Mouse (Mus musculus): ENCODE results near the gene Ermp1.

Gene Ermp1

DNA sequence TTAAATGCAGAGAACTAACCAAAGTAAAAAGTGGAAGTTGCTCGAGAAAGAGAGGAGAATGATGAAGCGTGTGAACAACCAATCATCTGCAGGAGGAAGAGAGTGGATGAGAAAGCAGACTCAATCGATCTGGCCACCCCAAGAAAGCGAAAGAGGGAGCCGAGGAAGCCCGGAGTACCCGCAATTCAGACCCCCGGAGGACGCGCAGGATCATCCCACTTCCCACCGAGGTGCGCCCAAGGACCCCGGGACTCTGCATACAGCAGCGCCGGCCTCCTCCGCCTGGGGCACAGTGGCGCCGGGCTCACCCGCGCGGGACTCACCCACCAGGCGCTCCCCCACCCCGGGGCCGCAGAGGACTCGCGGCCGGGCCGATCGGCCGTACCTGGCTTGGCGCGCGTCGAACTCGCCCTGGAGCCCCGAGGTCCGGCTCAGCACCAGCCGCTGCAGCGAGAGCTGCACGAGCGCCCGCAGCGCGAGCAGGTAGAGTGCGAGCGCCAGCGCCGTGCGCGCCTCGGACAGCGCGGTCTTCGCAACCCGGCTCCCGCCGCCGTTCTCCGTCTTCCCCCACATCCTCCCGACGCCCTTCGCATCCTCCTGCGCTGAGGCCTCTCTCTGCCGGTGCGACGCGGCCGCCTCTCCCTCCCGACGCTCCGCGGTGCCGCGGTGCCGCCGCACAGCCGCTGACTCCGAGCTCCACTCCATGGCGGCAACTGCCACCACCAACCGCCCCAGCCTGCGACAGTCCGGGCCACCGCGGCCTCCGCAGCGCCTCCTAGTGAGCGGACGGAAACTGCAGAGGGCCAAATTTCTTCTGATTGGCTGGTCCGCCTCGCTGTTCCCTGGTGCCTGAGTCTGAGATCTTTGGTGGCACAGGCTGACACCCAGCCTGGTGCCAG lies at the start of gene Ermp1:
Ermp1 (minus strand) TSS at position 765 of the 899 bp plus-strand sequence.
- DNase-seq (ENCODE audit: low spot score), result peak; percentile 98

DNA sequence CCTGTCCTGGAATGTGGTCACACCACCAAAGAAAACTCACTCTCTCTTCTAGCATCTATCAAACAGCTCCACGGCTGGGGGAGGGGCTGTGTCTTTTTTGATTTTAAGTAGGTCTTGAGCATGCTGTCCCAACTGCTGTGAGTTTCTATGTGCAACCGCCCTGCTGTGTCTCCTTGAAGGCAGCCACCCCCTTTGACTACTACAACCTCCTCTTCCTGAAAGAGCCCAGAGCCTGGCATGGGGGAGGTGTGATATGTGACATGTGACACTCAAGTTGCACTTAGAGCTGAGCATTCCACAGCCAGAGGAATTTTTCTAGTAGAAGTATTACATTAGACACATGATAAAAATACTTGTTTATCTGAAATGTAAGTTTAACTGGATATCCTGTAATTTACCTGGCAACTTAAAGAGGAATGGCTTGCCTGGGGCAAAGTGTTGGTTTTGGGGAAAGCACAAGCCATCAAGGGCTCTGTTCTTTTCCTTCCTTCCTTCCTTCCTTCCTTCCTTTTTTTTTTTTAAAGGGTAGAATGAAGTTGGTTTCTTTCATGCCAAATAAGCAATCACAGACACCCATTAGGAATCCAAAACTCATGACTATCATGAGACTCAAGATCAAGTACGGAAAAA lies 49.1 kb upstream of the Ermp1 start, which contains the start of gene Mlana:
Mlana (plus strand) TSS at position 580 of the 630 bp plus-strand sequence.
- no peak for DNase-seq (ENCODE audit: low spot score)

DNA sequence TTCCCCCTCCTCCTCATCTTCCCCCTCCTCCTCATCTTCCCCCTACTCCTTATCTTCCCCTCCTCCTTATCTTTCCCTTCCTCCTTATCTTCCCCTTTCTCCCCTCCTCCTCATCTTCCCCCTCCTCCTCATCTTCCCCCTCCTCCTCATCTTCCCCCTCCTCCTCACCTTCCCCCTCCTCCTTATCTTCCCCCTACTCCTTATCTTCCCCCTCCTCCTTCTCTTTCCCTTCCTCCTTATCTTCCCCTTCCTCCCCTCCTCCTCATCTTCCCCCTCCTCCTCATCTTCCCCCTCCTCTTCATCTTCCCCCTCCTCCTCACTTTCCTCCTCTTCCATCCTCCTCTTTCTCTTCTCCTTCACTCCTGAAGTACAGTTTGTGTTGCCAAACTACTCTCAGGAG lies 48.6 kb upstream of the Ermp1 start:
- DNase-seq (ENCODE audit: low spot score), result no peak

DNA sequence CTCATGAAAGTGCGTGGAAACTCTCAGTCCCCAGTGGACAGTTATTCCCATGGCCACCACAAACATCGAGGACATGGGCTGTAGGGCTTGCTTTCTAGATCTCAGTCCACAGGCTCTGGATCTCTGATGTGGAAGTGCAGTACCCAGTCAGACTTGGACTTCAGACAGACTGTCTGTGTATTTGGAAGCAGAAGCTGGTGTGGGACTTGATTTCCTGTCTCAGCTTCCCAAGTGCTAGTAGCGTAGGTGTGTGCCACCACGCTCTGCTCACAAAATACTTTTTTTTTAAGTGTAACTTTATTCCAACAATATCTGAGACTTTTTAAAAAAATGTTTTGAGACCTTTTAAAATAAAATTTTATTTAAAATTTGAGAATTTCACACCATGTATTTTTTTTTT lies 48.1 kb upstream of the Ermp1 start:
- DNase-seq (ENCODE audit: low spot score), result no peak

DNA sequence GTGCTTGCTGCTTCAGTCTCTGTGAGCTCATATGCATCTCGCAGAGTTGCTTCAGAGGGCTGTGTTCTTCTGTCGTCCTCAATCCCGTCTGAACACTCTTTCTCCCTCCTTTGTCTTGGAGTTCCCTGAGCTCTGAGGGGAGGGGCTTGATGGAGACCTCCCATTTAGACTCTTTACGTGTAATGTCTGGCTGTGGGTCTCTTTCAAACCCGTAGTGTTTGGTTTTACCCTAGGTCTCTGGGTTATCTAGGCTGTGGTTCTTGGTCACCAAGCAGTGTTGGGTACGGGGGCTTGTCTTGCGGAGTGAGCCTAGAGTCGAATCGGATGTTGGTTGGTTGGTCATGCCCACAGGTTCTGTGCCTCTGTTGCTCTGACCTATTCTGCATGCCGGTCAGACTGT lies 46.9 kb upstream of the Ermp1 start:
- DNase-seq (ENCODE audit: low spot score), result no peak

DNA sequence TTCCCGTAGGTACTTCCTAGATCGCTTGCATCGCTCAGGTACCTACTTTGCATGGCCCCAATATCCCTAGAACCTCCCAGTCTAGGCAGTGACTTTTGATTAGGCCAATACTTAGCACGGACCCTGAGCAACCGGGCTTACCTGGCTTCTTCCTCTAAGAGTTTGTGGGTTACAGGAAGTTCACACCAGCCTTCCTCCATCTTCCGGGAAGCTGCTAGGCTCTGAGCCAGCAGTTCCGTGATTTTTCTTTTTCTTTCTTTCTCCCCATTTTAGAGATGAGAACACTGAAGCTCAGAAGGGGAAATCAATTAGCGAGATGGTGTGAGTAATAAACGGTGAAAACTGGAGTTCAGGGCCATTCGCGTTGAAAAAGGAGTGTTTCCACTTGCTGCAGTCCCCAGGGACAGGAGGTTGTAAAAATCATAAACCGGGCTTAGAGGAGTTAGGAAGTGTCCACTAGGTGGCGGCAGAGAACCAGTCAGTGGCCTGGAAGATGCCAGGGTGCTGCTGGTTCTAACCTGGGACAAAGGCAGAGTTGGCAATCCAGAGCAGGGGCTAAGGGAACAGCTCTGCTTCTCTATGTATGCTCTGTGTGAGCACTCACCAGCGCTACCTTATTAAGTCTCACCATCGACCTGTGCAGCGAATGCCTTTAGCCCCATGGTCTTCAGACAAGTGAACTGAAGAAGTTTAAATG lies 35.8 kb upstream of the Ermp1 start:
- DNase-seq (ENCODE audit: low spot score), result peak; percentile 60

DNA sequence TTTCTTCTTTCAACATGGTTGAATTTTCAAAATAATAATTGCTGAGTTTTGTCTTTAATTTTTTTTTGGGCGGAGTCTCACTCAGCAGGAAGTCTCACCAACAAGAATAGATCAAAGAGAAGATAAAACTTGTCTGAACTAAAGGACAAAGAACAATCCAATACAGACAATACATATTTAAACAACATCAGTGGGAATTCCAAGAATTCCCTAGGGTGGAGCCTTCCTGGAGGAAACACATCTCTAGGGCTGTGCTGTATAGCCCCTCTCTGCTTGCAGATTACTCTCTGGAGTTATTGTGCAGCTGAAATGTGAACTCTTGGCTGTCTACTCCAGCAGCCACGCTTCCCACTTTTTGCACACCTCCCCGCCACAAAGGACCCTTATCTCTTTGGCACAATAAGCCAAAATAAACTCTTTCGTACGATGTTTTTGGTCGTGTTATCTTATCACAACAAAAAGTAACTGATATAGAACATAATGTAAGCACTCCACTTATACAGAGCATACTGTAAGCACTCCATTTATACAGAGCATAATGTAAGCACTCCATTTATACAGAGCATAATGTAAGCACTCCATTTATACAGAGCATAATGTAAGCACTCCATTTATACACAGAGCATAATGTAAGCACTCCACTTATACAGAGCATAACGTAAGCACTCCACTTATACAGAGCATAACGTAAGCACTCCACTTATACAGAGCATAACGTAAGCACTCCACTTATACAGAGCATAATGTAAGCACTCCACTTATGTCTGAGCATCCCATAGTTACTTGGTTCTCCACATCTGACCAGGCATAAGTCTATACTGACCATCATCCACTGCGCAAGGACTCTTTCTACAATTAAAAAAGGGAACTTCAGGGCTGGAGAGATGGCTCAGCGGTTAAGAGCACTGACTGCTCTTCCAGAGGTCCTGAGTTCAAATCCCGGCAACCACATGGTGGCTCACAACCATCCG lies 32.3 kb upstream of the Ermp1 start:
- no peak for DNase-seq (ENCODE audit: low spot score)

DNA sequence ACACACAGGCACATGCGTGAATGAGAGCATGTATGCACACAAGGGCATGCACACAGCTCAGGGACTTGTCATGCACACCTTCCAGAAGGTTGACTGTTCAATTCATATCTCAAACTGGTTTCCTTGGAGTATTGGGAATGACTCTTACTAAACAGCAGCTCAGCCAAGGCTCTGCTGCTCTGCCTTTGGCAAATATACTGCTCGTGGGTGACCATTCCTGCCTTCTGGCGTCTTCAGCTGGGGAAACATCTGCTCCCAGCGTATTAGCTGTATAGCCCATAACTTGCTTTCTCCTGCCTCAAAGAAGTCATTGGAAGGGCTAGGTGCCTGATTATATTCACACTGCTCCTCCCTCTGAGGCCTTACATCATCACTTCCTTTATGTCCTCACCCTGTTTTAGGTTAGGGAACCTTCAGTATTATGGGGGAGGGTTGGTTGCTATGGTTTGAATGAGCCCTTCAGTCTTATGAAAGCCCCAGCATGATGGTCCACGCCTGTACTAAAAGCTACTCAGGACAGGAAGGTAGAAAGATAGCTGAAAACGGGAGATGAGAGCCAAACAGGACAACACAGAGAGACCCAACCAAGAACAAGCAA lies 30.1 kb upstream of the Ermp1 start:
- no peak for DNase-seq (ENCODE audit: low spot score)

DNA sequence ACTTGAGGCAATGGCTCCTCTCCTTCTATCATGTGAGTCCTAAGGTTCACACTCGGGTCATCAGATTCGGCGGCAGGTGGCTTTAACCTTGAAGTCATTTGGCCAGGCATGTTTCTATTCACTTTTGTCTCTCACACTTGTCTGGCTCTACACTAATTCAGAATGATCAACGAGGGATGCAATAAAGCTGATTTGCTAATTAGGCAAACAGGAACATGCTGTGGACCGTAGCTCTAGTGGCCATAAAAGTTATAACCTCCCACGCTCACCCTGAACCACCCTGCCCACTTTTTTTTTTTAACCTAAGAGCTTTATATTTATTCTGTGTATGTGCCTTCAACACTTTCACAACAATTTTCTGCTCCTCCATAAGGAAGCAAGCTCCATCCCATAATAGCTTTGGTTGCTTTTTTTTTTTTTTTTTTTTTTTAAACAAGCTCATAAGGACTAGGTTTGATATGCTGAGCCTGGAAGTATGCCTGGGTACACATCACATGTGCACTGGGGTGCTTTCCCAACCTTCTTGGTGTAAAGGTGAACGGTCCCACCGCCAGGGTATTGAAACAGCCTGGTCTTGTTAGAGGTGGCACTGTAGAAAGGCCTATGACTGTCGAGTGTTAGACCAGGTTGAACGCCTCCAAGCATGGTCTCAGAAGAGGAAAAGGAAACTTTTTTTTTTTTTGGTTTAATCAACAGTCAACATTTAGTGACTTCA lies 28.4 kb upstream of the Ermp1 start:
- no peak for DNase-seq (ENCODE audit: low spot score)

DNA sequence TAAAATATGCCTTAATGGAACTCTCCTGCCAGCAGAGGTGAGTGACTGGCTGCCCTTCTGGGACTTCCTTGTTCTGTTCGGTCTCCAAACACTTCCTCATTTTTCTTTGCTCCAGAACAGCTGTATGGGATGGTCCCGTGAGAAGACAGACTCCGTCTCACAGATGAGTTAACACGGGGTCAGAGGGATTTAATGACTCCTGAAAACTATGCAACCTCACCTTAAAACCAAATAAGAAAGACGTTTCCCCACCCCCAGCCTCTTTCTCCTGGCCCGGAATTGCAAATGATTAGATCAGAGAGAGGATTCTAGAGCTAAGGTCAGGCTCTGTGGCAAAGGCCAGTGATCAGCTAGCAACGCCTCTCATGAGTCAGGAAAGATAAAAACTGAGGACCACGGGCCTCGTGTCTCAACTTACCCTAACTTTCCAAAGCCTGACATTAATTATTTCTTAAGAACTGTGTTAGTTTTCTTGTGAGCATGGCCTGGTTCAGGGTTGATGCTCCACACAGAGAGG lies 27.4 kb upstream of the Ermp1 start:
- DNase-seq (ENCODE audit: low spot score), result no peak

DNA sequence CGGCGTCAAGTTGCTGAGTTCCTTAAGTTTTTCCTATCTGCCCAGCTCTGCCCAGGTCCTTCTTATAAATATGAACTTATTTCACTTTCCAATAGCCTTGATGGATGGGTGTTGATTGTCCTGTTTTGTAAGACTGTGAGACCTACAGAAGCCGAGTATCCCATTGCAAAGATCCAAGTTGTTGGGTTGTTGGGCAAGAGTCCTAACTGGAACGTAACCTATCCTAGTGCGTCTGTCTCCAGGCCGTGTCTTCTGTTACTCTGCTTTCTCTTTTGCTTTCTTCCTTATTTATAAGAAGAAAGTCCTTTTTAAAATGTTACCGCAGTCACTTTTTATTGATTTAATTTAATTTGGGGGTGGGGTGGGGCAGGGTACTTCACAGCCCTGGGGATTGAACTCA lies 26.7 kb upstream of the Ermp1 start:
- no peak for DNase-seq (ENCODE audit: low spot score)

DNA sequence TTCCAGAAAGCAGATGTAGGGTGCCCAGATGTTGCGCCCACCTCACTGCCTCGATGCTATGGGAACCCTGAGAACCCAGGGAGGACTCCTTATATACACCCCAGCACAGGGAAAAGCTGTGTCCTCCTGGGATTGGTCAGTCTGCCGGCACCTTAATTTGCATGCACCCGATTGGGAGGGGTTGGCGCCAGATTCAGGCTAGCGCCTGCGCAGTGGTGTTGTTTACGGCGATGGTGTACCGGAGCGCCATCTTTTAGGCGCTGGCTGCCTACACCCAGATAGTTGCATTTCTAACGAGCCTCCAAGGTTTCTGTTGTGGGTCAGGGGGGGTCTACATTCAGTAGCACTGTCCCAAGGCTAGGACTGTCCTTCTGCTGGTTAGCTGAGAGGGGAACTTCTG lies 24.4 kb upstream of the Ermp1 start:
- DNase-seq (ENCODE audit: low spot score), result no peak

DNA sequence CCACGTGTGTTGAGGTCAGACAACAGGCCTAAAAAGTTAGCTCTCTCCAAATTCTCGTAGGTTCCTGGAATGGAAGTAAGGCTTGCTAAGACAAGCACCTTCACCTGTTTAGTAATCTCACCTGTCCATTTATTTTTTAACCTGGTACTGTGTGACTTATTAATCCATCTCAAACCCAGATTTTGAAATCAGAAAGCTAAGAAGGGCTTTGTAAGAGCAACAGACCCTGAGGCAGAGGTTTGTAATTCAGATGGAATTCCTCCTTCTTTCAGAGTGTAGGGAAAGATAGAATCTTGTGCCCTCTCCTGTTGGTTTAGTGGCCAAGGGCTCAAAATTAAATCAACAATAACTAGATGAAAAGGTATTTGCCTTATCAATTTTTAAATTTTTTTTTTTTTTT lies 22.9 kb upstream of the Ermp1 start:
- DNase-seq (ENCODE audit: low spot score), result no peak

DNA sequence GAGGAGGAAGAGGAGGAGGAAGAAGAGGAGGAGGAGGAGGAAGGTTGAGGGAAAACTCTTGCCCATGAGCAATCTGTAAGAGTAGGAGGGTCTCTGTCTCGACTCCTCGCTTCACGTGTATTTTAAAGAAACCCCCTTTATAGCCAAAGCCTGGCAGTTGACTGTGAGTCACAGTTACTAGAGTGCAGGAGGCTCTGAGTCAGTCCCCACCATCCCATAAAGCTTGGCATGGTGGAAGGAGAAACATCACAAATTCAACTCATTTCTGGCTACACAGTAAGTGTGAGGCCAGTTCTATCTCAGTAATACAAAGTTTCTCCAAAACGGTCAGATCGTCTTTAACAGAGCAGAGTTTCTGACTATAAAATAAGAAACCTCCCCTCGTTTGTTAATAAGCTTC lies 22.0 kb upstream of the Ermp1 start:
- no peak for DNase-seq (ENCODE audit: low spot score)

DNA sequence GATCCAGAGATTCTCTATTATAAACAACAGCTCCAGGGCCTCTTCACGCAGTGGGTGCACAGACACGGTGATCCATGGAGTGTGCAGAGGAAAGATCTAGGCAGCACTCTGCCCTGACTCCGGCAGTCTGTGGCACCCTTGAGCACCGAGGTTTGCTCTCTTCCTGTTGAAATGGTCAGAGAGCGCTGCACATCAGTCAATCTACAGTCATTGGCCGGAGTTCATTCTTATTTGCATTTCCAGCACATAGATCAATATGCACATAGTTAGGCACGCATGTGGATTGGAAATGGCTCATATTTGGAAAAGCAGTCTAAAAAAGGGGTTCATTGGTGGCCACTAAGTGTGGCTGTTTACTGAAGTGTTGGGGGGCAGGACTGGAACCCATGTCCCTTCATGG lies 19.9 kb upstream of the Ermp1 start:
- no peak for DNase-seq (ENCODE audit: low spot score)

DNA sequence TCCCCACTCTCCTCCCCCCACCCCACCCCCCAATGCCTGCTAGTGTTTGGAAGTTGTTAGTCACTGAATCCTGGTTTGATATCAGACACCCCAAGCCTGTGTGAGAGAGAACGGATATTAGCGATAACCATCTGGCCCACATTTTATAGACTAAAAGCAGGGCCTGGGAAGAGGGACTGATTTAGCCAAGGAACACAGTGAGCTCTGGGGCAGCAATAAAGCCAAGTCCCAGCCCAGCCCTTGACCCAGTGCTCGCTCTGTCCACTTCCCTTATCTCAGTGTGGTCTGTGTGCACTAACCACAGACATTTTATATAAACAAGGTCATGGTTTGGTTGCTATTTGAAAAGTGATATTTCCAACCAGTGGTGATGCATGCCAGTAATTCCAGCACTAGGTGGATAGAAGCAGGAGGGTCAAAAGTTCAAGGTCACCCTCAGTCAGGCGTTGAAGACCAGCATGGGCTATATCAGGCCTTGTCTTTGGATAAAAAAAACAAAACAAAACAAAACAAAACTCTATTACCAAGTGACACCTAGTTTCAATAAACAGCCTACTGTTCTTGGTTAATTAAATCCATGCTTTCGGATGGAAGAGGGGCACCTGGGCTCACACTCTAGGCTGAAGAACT lies 18.9 kb upstream of the Ermp1 start:
- no peak for DNase-seq (ENCODE audit: low spot score)

DNA sequence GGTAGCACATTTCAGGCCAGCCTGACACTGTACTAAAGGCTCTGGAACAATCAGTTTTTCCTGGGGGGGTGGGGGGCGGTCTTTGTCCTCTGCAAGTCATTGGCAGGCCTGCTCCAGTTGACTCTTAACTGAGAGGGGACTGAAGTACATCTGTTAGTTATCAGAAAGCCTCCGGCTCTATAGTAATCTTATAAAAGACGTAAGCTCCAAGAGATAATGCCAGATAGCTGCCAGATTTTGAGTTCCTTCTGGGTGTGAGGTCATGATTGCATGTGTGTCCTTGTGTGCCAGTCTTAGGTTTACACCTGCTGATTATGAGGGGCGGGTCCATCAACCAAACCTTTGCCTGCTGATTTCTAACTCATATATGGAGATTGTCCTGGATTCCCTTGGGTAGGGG lies 17.9 kb upstream of the Ermp1 start:
- DNase-seq (ENCODE audit: low spot score), result no peak

DNA sequence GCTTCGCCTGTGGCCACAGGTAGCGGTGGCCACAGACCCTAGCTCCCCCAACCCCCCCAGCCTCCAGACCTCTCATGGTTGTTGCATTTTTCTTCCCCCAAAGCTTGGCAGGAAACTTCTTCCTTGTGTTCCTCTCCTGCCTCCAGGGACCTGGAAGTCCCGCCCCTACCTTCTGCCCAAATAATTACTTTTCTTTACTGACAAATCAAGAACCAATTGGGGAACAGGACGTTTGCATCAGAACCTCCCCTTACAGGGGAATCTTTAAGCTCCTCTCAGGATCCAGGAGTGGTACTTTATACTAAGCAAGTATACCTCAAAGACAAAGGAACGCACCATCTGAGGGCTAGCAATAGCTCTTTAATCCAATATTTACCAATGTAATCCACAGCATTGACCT lies 16.7 kb upstream of the Ermp1 start:
- DNase-seq (ENCODE audit: low spot score), result no peak

DNA sequence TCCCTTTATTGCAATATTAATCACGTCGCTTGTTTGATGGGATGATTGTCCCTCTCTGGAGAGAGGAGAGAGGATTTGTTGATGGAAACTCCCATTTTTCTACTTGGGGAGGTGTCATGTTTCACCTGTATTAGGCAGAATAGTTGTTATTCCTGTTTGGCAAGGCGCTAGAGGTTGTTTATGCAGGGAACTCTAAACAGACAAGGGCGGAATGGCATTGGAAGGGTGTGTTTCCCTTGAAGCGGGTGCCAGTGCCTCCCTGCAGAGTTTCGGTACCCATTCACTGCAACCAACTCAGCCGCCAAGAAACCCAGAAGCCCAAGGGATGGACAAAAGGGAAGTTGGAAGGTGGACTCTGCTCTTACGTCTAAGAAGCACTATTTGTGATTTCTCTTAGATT lies 15.6 kb upstream of the Ermp1 start:
- no peak for DNase-seq (ENCODE audit: low spot score)

DNA sequence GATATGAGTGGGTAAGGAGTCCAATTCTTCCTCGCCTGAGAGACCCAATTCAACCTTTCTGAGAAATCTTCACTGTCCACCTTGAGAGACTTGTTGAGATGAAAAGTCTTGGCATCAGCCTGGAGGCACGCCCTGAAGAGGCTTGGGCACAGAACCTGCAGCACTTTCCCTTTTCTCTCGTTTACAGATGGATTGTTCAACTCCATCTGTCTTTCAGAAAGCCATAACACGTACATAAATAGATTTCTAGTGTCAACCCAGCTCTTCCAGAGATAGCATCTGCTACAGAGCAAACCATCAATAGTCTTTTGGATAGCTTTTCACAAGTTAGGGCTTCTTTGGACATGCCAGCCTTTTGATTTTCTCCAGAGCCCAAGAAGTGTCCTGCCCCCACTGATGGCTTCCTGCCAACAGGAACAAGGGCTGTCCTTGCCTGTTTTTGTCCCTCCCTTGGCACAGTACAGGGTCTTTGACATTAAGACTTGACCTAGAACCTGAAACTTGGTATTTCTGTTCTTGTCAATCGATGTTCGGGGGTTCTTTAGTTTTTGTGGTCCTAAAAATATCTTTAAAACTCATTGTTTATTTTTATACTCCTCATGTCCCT lies 13.9 kb upstream of the Ermp1 start:
- DNase-seq (ENCODE audit: low spot score), result no peak

All from ovary, postnatal 14 days (tissue).